Mouse (Mus musculus) cerebellum, adult 2 months (tissue): ENCODE measurements around the gene Laptm4a.

ENCODE experiments used
- CTCF ChIP-seq: fragments of 200-500 bp; IDR thresholded peaks from 2 replicates; pipeline ENCODE4 v1.5.1; 2011; ENCODE audit warnings: low read depth, mild to moderate bottlenecking, control low read depth, low read length, moderate library complexity, borderline replicate concordance; ENCODE audit not compliant: insufficient read depth
- POLR2A ChIP-seq: fragments of 200-500 bp; IDR thresholded peaks from 2 replicates; pipeline ENCODE4 v1.6.1; 2011; ENCODE audit warnings: low read length, control low read depth, borderline replicate concordance; ENCODE audit not compliant: insufficient read depth

DNA sequence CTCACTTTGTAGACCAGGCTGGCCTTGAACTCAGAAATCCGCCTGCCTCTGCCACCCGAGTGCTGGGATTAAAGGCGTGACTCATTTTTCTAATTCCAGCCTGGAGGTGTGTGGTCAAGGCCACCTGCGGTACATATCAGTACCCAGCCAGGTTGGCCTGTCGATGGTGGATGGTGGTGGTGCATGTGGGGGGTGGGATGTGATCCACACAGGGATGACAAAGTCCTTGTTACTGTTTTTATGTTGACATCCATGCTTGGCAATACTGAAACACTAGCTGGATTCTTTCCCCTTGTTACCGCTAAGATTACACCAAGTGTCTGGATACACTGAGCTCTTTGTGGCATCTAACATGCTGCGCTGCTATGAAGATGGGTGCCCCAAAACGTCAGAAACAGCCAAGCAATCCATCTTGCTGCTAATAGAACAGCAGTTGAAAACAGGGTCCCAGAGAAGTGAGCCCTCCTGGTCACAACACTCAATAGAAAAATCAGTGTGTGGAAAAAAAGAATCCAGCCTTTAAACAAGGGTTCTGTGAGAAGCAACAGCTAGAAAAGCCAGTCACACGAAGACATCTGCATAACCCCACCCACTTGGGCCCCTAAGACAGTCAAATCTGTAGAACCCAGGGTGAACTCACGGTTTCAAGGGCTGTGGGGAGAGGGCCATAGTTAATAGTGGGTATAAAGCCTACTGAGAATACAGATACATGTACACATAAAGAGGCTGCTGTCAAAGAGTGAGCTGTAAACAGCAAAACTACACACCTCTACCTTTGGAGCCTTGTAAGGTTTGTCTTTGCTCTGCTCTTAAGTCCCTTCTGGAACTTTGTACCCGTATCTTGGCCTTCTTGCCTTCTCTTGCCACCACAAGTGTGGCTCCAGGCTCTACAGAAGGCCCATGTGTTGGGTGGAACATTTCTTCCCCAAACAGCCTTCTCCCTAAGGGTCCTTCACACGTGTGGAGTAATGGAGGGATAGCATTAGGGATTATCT lies 18.8 kb downstream of the Laptm4a start:
- TF ChIP-seq CTCF, result no peak
- TF ChIP-seq POLR2A, result no peak
